Mouse (Mus musculus): Measurements from ENCODE around the gene Yif1b. TPM values are rescaled to one million over a fixed set of nuclear protein-coding genes. Genes with fewer than 3 reads are reported as not detected.
A peak's percentile ranks its signal among the peaks of the same experiment; 100 is the strongest.
"Not testable (repeated sequence)": the region's sequence is repeated elsewhere in the genome, so short reads cannot be mapped to it uniquely, and the experiment has no call there.

The Yif1b gene
- polyA plus RNA-seq (2015; fragmentation: Nextera tagmentation; extraction: Ambion mirVana) = 43.6 and 44.1 TPM in 2 replicates

- peaks cover 5% of the 10 kb centered on the region for H3K27me3 ChIP-seq
- ATAC-seq (ENCODE audit: insufficient read depth) = peak; percentile 95
- H3K9me3 ChIP-seq (replicated peaks) = no peaks in the 10 kb centered on the region
- H3K27ac ChIP-seq (replicated peaks) = peak within 1 kb of the TSS; percentile 81
- H3K9ac ChIP-seq = peak within 1 kb of the TSS; percentile 55
- peaks cover 27% of the 10 kb centered on the region for H3K4me1 ChIP-seq (replicated peaks)
- under 1% methylated on average over 60 of the region's 60 CpGs for WGBS (ENCODE audit: insufficient replicate concordance)
- no peaks in the 10 kb centered on the region for H3K36me3 ChIP-seq (replicated peaks)
- peak within 1 kb of the TSS; percentile 64 for H3K4me3 ChIP-seq (replicated peaks)
- H3K4me2 ChIP-seq = peak within 1 kb of the TSS; percentile 85
These were observed at the start of gene Yif1b for GRCm38 (mm10) chr7:29238019-29238967. TSS of gene Yif1b (plus strand) at chr7:29238329.

- H3K4me2 ChIP-seq; H3K9ac ChIP-seq; H3K9me3 ChIP-seq (replicated peaks); H3K27ac ChIP-seq (replicated peaks); H3K4me3 ChIP-seq (replicated peaks); H3K4me1 ChIP-seq (replicated peaks); ATAC-seq (ENCODE audit: insufficient read depth); H3K27me3 ChIP-seq; H3K36me3 ChIP-seq (replicated peaks): not testable (repeated sequence)
- 79% methylated on average over 1 of the region's 1 CpGs for WGBS (ENCODE audit: insufficient replicate concordance)
These were observed 43.9 kb upstream of the Yif1b start for GRCm38 (mm10) chr7:29194230-29194629.

- Histone ChIP-seq H3K4me2 (no peak overlapping the region), H3K36me3 (replicated peaks) (no peaks in the 10 kb centered on the region), H3K27me3 (no peaks in the 10 kb centered on the region), H3K9ac (no peak overlapping the region), H3K27ac (replicated peaks) (no peak overlapping the region), H3K9me3 (replicated peaks) (no peaks in the 10 kb centered on the region), H3K4me1 (replicated peaks) (no peaks in the 10 kb centered on the region), H3K4me3 (replicated peaks) (no peak overlapping the region)
- 45% methylated on average over 6 of the region's 6 CpGs for WGBS (ENCODE audit: insufficient replicate concordance)
- ATAC-seq (ENCODE audit: insufficient read depth) = no peak
These were observed 35.6 kb upstream of the Yif1b start for GRCm38 (mm10) chr7:29202577-29202976.

- peak overlapping the region; percentile 47 for H3K4me3 ChIP-seq (replicated peaks)
- ATAC-seq (ENCODE audit: insufficient read depth) = peak; percentile 63
- H3K9me3 ChIP-seq (replicated peaks); H3K36me3 ChIP-seq (replicated peaks); H3K27me3 ChIP-seq; H3K9ac ChIP-seq: not testable (repeated sequence)
- H3K4me2 ChIP-seq = peak overlapping the region; percentile 69
- peak overlapping the region; percentile 70; the same call in 1 of the 2 replicates for H3K27ac ChIP-seq (replicated peaks)
- 12% methylated on average over 14 of the region's 15 CpGs for WGBS (ENCODE audit: insufficient replicate concordance)
- H3K4me1 ChIP-seq (replicated peaks) = peaks cover 19% of the 10 kb centered on the region
These were observed 27.1 kb upstream of the Yif1b start for GRCm38 (mm10) chr7:29211013-29211412.

GRCm38 (mm10) chr7:29211415-29212198 is 26.5 kb upstream of the Yif1b start:
- Histone ChIP-seq H3K9ac (peak overlapping the region; percentile 25; the same call in 1 of the 2 replicates), H3K27ac (replicated peaks) (peak overlapping the region; percentile 70)
- 4% methylated on average over 34 of the region's 34 CpGs for WGBS (ENCODE audit: insufficient replicate concordance)

GRCm38 (mm10) chr7:29212199-29212765 is 25.8 kb upstream of the Yif1b start:
- Histone ChIP-seq H3K36me3 (replicated peaks) (no peaks in the 10 kb centered on the region), H3K4me2 (peak overlapping the region; percentile 69), H3K27ac (replicated peaks) (peak overlapping the region; percentile 70), H3K9me3 (replicated peaks) (no peaks in the 10 kb centered on the region), H3K4me3 (replicated peaks) (peak overlapping the region; percentile 47), H3K9ac (no peak overlapping the region), H3K27me3 (peaks cover 5% of the 10 kb centered on the region; the same call in 1 of the 2 replicates), H3K4me1 (replicated peaks) (peaks cover 19% of the 10 kb centered on the region)
- no peak for ATAC-seq (ENCODE audit: insufficient read depth)
- WGBS (ENCODE audit: insufficient replicate concordance) = 15% methylated on average over 26 of the region's 26 CpGs

More at GRCm38 (mm10) chr7:29211415-29212198, 26.5 kb upstream of the Yif1b start:
- peak overlapping the region; percentile 47 for H3K4me3 ChIP-seq (replicated peaks)
- H3K36me3 ChIP-seq (replicated peaks) = no peaks in the 10 kb centered on the region
- peaks cover 19% of the 10 kb centered on the region for H3K4me1 ChIP-seq (replicated peaks)
- ATAC-seq (ENCODE audit: insufficient read depth) = peak; percentile 78
- peak overlapping the region; percentile 69 for H3K4me2 ChIP-seq
- H3K9me3 ChIP-seq (replicated peaks) = no peaks in the 10 kb centered on the region
- peaks cover 5% of the 10 kb centered on the region; the same call in 1 of the 2 replicates for H3K27me3 ChIP-seq

- not testable (repeated sequence) for H3K27me3 ChIP-seq; H3K9ac ChIP-seq; H3K4me2 ChIP-seq; ATAC-seq (ENCODE audit: insufficient read depth); H3K36me3 ChIP-seq (replicated peaks); H3K27ac ChIP-seq (replicated peaks); H3K9me3 ChIP-seq (replicated peaks); H3K4me3 ChIP-seq (replicated peaks)
- WGBS (ENCODE audit: insufficient replicate concordance) = 38% methylated on average over 40 of the region's 40 CpGs
- H3K4me1 ChIP-seq (replicated peaks) = peaks cover 19% of the 10 kb centered on the region
These were observed 25.2 kb upstream of the Yif1b start for GRCm38 (mm10) chr7:29212775-29213560.

GRCm38 (mm10) chr7:29213675-29214082 is 24.4 kb upstream of the Yif1b start, which contains the start of gene Catsperg1:
TSS of gene Catsperg1 (minus strand) at chr7:29214035.
- Histone ChIP-seq H3K4me2 (no peak within 1 kb of the TSS), H3K36me3 (replicated peaks) (no peaks in the 10 kb centered on the region), H3K9me3 (replicated peaks) (no peaks in the 10 kb centered on the region), H3K27ac (replicated peaks) (no peak within 1 kb of the TSS), H3K4me1 (replicated peaks) (peaks cover 19% of the 10 kb centered on the region), H3K9ac (no peak within 1 kb of the TSS), H3K27me3 (peaks cover 5% of the 10 kb centered on the region; the same call in 1 of the 2 replicates), H3K4me3 (replicated peaks) (no peak within 1 kb of the TSS)
- 25% methylated on average over 20 of the region's 20 CpGs for WGBS (ENCODE audit: insufficient replicate concordance)
- ATAC-seq (ENCODE audit: insufficient read depth) = no peak

- WGBS (ENCODE audit: insufficient replicate concordance) = 57% methylated on average over 2 of the region's 2 CpGs
- no peak overlapping the region for H3K27ac ChIP-seq (replicated peaks)
- no peaks in the 10 kb centered on the region for H3K9me3 ChIP-seq (replicated peaks)
- no peak overlapping the region for H3K4me2 ChIP-seq
- peaks cover 5% of the 10 kb centered on the region; the same call in 1 of the 2 replicates for H3K27me3 ChIP-seq
- no peaks in the 10 kb centered on the region for H3K36me3 ChIP-seq (replicated peaks)
- H3K4me3 ChIP-seq (replicated peaks) = no peak overlapping the region
- no peak for ATAC-seq (ENCODE audit: insufficient read depth)
- no peak overlapping the region for H3K9ac ChIP-seq
- peaks cover 19% of the 10 kb centered on the region for H3K4me1 ChIP-seq (replicated peaks)
These were observed 23.9 kb upstream of the Yif1b start for GRCm38 (mm10) chr7:29214236-29214635.

- Histone ChIP-seq H3K4me1 (replicated peaks) (peaks cover 19% of the 10 kb centered on the region), H3K27me3 (peaks cover 5% of the 10 kb centered on the region; the same call in 1 of the 2 replicates), H3K4me3 (replicated peaks) (no peak overlapping the region), H3K36me3 (replicated peaks) (no peaks in the 10 kb centered on the region), H3K4me2 (no peak overlapping the region), H3K9ac (no peak overlapping the region), H3K27ac (replicated peaks) (no peak overlapping the region), H3K9me3 (replicated peaks) (0 out of 2 replicates have a peak, but pooled peaks cover 4% of the 10 kb centered on the region)
- no peak for ATAC-seq (ENCODE audit: insufficient read depth)
- 59% methylated on average over 15 of the region's 15 CpGs for WGBS (ENCODE audit: insufficient replicate concordance)
These were observed 23.3 kb upstream of the Yif1b start for GRCm38 (mm10) chr7:29214846-29215245.

All from liver, embryonic 15.5 days (tissue).